Mouse (Mus musculus): ENCODE measurements around the gene Drc3.

- no peak for TF ChIP-seq CTCF (conservative IDR thresholded peaks at IDR 0.05; ENCODE audit: low read length)
- TF ChIP-seq POU5F1 (IDR thresholded peaks at IDR 0.05; ENCODE audit: borderline replicate concordance, low read length) = no peak
- TF ChIP-seq NANOG (IDR thresholded peaks at IDR 0.05; ENCODE audit: borderline replicate concordance, low read length) = no peak
Measured at GRCm38 (mm10) chr11:60435133-60435532, 82.0 kb downstream of the Drc3 start.
